Mouse (Mus musculus) forebrain, embryonic 14.5 days (tissue): ENCODE results near the gene Lmbr1l. TPM values are rescaled to one million over a fixed set of nuclear protein-coding genes. Genes with fewer than 3 reads are reported as not detected.

Experiments used
- ATAC-seq: fragments of 200-750 bp; cut with Nextera tagmentation; 2 replicates; pipeline ENCODE4 v1.8.0; 2017; ENCODE audit warnings: mild to moderate bottlenecking, moderate library complexity
- DNase-seq: peaks from one replicate; pipeline ENCODE4 v3.0.0-alpha.2; 2015; ENCODE audit warnings: low spot score
- H3K27ac ChIP-seq: fragments of 300-500 bp; sonication (generic); 2 replicates; pipeline ENCODE4 v1.5.1; 2014; ENCODE audit warnings: low read depth, mild to moderate bottlenecking, control low read depth, low read length, moderate library complexity
- H3K27me3 ChIP-seq: fragments of 300-500 bp; sonication (generic); replicated peaks from 2 replicates; pipeline ENCODE4 v1.6.1; 2014; ENCODE audit warnings: low read length, control low read depth, mixed read lengths; ENCODE audit not compliant: control insufficient read depth, insufficient read depth
- H3K36me3 ChIP-seq: fragments of 300-500 bp; sonication (generic); 2 replicates; pipeline ENCODE4 v1.6.1; 2014; ENCODE audit warnings: low read length, control low read depth; ENCODE audit not compliant: control insufficient read depth, insufficient read depth
- H3K4me1 ChIP-seq: fragments of 300-500 bp; sonication (generic); 2 replicates; pipeline ENCODE4 v1.6.1; 2014; ENCODE audit warnings: antibody characterized with exemption, low read length, control low read depth; ENCODE audit not compliant: control insufficient read depth, insufficient read depth
- H3K4me2 ChIP-seq: fragments of 300-500 bp; sonication (generic); 2 replicates; pipeline ENCODE4 v1.6.1; 2014; ENCODE audit warnings: mild to moderate bottlenecking, control low read depth, low read length
- H3K4me3 ChIP-seq: fragments of 300-500 bp; sonication (generic); 2 replicates; pipeline ENCODE4 v1.5.1; 2014; ENCODE audit warnings: low read depth, low read length, control low read depth
- H3K9ac ChIP-seq: fragments of 300-500 bp; sonication (generic); 2 replicates; pipeline ENCODE4 v1.6.1; 2014; ENCODE audit warnings: mild to moderate bottlenecking, low read length, control low read depth, moderate library complexity
- H3K9me3 ChIP-seq: fragments of 300-500 bp; sonication (generic); replicated peaks from 2 replicates; pipeline ENCODE4 v1.6.1; 2016; ENCODE audit warnings: low read length, control low read depth, mixed read lengths; ENCODE audit not compliant: control insufficient read depth
- WGBS: fragments of 180-500 bp; shearing (Covaris S2); extraction: QIAGEN DNeasy Blood & Tissue Kit; methylation state at CpG from one replicate; pipeline ENCODE4 v1.1.7; 2014; 5-methylcytosine and 5-hydroxymethylcytosine counted together
- polyA plus RNA-seq: library from polyadenylated mRNA; unstranded; fragments of >200 nt; fragmentation: Nextera tagmentation; extraction: Ambion mirVana; gene quantifications from 2 replicates; pipeline ENCODE4 v1.2.1, GENCODE M21; 2014

The Lmbr1l gene
- polyA plus RNA-seq, 1 experiment from 2014 or later = 10.9 TPM

DNA sequence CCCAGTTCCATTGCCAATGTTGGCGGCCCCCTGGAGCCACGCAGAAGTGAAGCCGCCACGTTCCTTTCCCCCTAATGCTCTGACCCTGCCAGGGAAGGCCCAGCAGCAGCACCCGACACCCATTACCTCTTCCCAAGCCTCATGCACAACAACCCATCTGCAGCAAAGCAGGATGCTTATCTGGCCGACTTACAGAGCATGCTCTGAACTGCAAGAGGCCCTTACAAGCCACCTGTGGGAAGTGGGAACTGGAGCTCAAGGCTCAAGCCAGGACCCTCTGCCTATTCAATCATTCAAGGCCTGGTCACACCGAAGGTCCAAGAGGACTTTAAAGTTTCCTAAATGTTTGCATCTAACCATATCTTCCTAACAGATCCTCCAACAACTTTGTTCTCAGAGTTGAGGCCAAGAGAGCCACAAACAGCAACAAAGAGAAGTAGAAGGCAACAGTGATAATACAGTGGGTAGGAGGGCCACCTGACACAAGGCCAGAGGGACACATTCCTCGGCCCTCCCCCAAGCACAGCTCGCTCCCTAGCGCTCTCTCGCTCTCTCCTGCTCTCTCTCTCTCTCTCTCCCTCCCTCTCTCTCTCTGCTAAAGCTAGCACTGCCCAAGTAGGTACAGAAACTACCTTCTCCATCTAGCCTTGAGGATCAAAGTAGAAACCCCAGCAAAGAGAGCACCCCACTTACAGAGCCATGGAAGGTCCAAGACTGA, 49.5 kb downstream of the Lmbr1l start:
- Histone ChIP-seq H3K4me2 (peak overlapping the region; percentile 99), H3K4me3 (peak overlapping the region; percentile 99), H3K9ac (peak overlapping the region; percentile 99), H3K36me3 (peaks cover 32% of the 10 kb centered on the region), H3K27me3 (no peaks in the 10 kb centered on the region), H3K27ac (no peak overlapping the region), H3K9me3 (no peaks in the 10 kb centered on the region), H3K4me1 (peaks cover 27% of the 10 kb centered on the region)
- ATAC-seq = no peak
- no peak for DNase-seq
- 37% methylated on average over 11 of the region's 11 CpGs for WGBS

DNA sequence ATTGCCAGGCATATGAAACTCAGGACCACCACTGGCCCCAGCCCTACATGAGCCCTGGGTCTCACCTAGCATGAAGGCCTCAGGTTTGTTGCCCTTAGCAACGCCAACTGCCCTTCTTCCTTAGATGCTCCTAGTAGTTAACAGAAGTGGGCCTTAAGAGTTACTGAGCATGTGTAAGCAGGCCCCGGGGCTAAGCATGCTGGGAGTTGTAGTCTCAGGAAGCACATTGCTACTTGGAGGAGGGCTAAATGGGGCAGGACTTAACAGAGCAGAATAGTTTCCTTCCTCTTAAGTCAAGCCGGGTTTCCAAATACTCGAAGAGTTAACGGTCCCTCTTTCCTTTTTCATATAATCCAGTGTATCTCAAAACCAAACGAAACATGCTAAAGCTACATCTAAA, 50.7 kb downstream of the Lmbr1l start:
- no peak overlapping the region for H3K27ac ChIP-seq
- H3K4me3 ChIP-seq = no peak overlapping the region
- H3K9me3 ChIP-seq = no peaks in the 10 kb centered on the region
- peak overlapping the region; percentile 99 for H3K4me2 ChIP-seq
- no peak overlapping the region for H3K9ac ChIP-seq
- WGBS = 77% methylated on average over 6 of the region's 6 CpGs
- H3K27me3 ChIP-seq = no peaks in the 10 kb centered on the region
- H3K4me1 ChIP-seq = peaks cover 24% of the 10 kb centered on the region
- ATAC-seq = no peak
- H3K36me3 ChIP-seq = peaks cover 44% of the 10 kb centered on the region
- peak; percentile 66 for DNase-seq

DNA sequence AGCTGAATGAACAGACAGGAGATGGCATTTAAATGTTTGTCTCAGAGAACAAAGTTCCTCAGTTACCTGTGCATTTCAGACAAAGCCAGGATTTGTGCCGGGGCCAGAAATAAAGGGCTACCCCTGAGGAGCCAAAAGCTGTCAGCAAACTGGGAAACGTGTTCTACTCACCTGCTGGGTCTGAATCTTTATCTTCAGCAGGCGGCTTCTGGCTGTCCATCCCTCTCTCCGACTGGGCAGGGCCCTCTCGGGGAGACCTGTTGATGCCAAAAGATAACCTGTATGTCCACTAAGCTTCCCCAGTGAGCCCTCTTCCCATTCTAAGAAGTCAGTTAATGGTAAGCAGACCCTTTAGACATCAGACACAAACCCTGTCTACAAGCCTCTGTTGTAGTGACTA, 51.5 kb downstream of the Lmbr1l start:
- H3K36me3 ChIP-seq = peaks cover 52% of the 10 kb centered on the region
- 84% methylated on average over 5 of the region's 5 CpGs for WGBS

DNA sequence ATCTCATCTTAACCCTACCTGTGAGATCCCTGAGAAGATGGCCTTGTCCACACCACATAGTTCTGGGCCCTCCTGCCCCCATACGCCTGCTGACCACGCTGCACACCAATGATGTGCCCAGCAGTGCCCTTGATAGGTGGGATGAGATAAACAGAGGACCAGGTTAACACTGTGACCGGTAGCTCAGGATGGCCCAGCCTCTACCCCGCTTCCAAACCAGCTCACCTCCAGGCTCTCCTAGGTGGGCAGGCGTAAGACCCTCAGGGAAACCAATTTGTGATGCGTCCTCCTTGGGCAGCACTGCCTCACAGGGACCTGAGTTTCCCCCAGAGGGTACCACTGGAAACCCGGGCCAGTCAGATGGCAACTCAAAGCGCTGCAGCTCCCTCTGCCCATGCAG, 52.3 kb downstream of the Lmbr1l start:
- H3K4me2 ChIP-seq = no peak overlapping the region
- peaks cover 59% of the 10 kb centered on the region for H3K36me3 ChIP-seq
- no peak overlapping the region for H3K9ac ChIP-seq
- H3K27ac ChIP-seq = no peak overlapping the region
- peaks cover 24% of the 10 kb centered on the region for H3K4me1 ChIP-seq
- ATAC-seq (no peak), DNase-seq (no peak)
- H3K4me3 ChIP-seq = no peak overlapping the region
- 90% methylated on average over 8 of the region's 8 CpGs for whole genome bisulfite sequencing
- H3K27me3 ChIP-seq = no peaks in the 10 kb centered on the region
- H3K9me3 ChIP-seq = no peaks in the 10 kb centered on the region

More for the DNA sequence above, 51.5 kb downstream of the Lmbr1l start:
- H3K4me2 ChIP-seq = no peak overlapping the region
- no peak overlapping the region for H3K9ac ChIP-seq
- H3K4me3 ChIP-seq = no peak overlapping the region
- H3K27me3 ChIP-seq = no peaks in the 10 kb centered on the region
- DNase-seq = no peak
- H3K4me1 ChIP-seq = peaks cover 24% of the 10 kb centered on the region
- ATAC-seq = no peak
- no peaks in the 10 kb centered on the region for H3K9me3 ChIP-seq
- H3K27ac ChIP-seq = no peak overlapping the region

DNA sequence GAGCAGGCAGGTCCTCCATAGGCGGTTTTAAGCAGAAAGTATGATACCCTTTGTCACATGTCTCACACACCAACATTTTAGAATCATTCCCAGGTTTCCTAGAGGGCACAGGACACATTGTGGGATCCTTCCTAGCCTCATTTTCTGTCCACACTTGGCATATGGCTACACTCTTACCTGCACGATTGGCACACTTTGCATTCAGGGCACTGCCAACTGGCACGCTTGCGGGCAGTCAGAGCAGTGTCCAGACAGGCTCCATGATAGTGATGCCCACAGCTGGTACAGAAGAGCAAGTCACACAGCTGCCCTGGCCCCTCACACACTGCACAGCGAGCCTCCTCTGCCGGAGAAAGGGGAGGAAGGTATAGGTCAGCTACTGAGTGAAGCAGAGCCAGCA, 53.1 kb downstream of the Lmbr1l start:
- ATAC-seq (no peak), DNase-seq (no peak)
- no peak overlapping the region for H3K9ac ChIP-seq
- peaks cover 68% of the 10 kb centered on the region for H3K36me3 ChIP-seq
- H3K4me3 ChIP-seq = no peak overlapping the region
- no peaks in the 10 kb centered on the region for H3K27me3 ChIP-seq
- WGBS = 92% methylated on average over 6 of the region's 6 CpGs
- H3K27ac ChIP-seq = no peak overlapping the region
- no peak overlapping the region for H3K4me2 ChIP-seq
- H3K4me1 ChIP-seq = peaks cover 24% of the 10 kb centered on the region
- H3K9me3 ChIP-seq = no peaks in the 10 kb centered on the region

DNA sequence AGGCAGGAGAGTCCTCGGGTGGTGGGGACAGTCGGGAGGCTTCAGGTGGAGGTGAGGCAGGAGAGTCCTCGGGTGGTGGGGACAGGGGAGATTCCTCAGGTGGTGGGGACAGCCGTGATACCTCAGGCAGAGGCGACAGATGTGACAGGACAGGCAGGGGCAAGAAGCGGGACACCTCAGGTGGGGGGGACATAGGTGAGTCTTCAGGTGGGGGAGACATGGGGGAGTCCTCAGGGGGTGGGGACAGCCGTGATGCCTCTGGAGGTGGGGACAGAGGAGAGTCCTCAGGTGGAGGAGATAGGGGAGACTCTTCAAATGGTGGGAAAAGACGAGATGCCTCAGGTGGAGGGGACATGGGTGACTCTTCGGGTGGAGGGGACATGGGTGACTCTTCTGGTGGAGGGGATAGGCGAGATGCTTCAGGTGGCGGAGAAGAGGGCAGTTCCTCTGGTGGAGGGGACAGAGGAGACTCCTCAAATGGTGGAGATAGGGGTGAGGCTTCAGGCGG, 54.5 kb downstream of the Lmbr1l start:
- Histone ChIP-seq H3K4me3 (no peak overlapping the region), H3K27me3 (no peaks in the 10 kb centered on the region), H3K9me3 (no peaks in the 10 kb centered on the region), H3K4me2 (no peak overlapping the region), H3K4me1 (peaks cover 10% of the 10 kb centered on the region), H3K9ac (no peak overlapping the region), H3K27ac (no peak overlapping the region), H3K36me3 (peaks cover 82% of the 10 kb centered on the region)
- no peak for DNase-seq
- no peak for ATAC-seq
- 89% methylated on average over 12 of the region's 12 CpGs for WGBS

DNA sequence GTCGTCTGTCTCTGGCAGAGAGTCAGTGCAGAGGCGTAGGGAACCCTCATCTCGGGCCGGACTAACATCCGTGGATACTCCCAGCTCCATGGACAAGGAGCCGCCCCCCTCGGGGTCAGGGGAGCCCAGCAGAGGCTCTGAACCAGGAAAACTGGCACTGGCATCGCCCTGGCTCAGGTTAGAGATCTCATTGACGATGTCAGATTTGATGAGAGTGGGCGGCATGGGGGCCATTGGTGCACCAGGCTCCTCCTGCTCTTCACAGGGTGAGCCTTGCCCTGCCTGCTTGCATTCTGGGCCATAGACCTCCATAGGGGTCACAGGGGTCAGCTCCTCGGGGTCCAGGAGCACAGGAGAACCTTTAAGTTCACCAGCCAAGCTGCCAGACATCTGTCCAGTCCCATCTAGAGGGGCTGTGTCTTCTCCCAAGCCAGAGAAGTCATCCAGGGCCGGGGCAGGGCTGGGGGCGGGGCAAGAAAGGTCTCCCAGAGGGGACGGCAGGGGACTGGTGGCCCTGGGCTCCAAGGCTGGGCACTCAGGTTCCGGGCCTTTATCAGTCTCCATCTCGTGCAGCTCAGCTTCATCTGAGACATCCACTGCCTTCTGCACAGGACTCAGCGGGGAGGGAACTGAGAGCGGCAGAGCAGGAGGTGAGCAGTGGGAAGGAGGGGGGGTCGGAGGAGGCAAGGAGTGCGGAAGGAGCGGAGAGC, 56.2 kb downstream of the Lmbr1l start:
- no peaks in the 10 kb centered on the region for H3K27me3 ChIP-seq
- no peak overlapping the region for H3K27ac ChIP-seq
- 87% methylated on average over 21 of the region's 21 CpGs for WGBS
- no peak overlapping the region for H3K4me3 ChIP-seq
- no peak for ATAC-seq
- no peaks in the 10 kb centered on the region for H3K9me3 ChIP-seq
- peaks cover 99% of the 10 kb centered on the region for H3K36me3 ChIP-seq
- H3K4me1 ChIP-seq = no peaks in the 10 kb centered on the region
- no peak overlapping the region for H3K4me2 ChIP-seq
- DNase-seq = no peak
- no peak overlapping the region for H3K9ac ChIP-seq

DNA sequence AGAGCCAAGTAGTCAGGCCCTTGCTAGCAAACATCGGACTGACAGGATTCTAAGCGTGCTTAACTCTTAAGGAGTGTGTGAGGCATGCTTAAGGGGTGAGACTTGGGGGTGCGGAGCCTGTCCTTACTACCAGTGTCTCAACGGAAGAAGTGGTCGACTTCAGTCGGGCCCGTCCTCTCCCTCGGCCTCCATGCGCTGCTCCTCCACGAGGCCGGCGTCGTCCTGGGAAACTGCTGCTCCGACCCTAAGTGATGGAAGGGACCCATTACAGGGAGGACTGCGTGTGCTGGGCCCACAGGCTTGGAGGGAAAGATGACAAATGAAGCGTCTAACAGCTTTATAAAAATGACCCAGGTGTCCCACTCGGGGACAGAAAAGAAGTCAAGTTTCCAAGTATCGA, 57.1 kb downstream of the Lmbr1l start:
- H3K27ac ChIP-seq = no peak overlapping the region
- H3K36me3 ChIP-seq = peaks cover 100% of the 10 kb centered on the region
- no peak overlapping the region for H3K4me3 ChIP-seq
- H3K9me3 ChIP-seq = no peaks in the 10 kb centered on the region
- H3K4me1 ChIP-seq = no peaks in the 10 kb centered on the region
- 93% methylated on average over 18 of the region's 18 CpGs for WGBS
- DNase-seq (no peak), ATAC-seq (no peak)
- no peak overlapping the region for H3K9ac ChIP-seq
- H3K4me2 ChIP-seq = no peak overlapping the region
- no peaks in the 10 kb centered on the region for H3K27me3 ChIP-seq
